Mouse (Mus musculus) heart, adult 2 months (tissue): Measurements from ENCODE around the gene Egfr.

Experiments
- CTCF ChIP-seq: fragments of 200-600 bp; IDR thresholded peaks from 2 replicates; pipeline ENCODE4 v1.8.1; 2022; ENCODE audit warnings: antibody characterized with exemption, mild to moderate bottlenecking, moderate library complexity
- EP300 ChIP-seq: fragments of 200-500 bp; IDR thresholded peaks from 2 replicates; pipeline ENCODE4 v1.6.1; 2011; ENCODE audit warnings: low read depth, low read length, control low read depth; ENCODE audit not compliant: insufficient read depth
- POLR2A ChIP-seq: fragments of 200-500 bp; IDR thresholded peaks from 2 replicates; pipeline ENCODE4 v1.6.1; 2011; ENCODE audit warnings: mild to moderate bottlenecking, low read depth, low read length, control low read depth; ENCODE audit not compliant: insufficient read depth

DNA sequence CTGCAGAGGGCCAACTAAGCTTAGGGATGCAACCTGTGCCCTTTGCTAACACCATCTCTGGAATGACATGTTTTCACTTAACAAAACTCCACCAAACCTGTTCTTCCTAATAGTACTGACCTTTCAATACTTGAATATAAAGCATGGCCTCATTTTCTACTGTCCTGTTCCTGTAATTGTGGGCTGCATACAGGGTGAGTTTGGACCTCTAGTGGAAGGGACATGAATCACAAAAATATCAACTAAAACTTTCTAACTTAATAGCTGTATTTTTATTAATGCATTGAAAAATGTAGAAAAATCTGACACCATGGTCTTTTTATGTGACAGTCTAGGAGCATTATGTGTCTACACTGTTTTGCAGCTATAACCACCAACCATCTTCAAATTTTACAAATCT is 111.5 kb downstream of the Egfr start:
- TF ChIP-seq POLR2A: no peak
- TF ChIP-seq CTCF: peak; percentile 40
- TF ChIP-seq EP300: no peak
